Mouse (Mus musculus) CH12.LX (cell line): ENCODE measurements around the gene Nfkb2. TPM values are rescaled to one million over a fixed set of nuclear protein-coding genes. Genes with fewer than 3 reads are reported as not detected.

Experiments
- DNase-seq: peaks from one replicate; pipeline ENCODE4 v3.0.0-alpha.2; 2013; ENCODE audit errors: extremely low read depth
- H3K27ac ChIP-seq: 2 replicates; pipeline ENCODE4 v1.5.1; 2012; ENCODE audit warnings: low read depth, mild to moderate bottlenecking, control low read depth, moderate library complexity; ENCODE audit not compliant: insufficient read depth
- H3K27me3 ChIP-seq: replicated peaks from 2 replicates; pipeline ENCODE3; 2012; ENCODE audit warnings: inconsistent platforms
- H3K36me3 ChIP-seq, 2 experiments: replicated peaks in 1 of 2; 2 replicates each; pipeline versions ENCODE3 to v1.6.1; 2012; ENCODE audit warnings: inconsistent platforms in 1 of 2, low read length in 1 of 2, mild to moderate bottlenecking in 1 of 2, mixed read lengths in 1 of 2, moderate library complexity in 1 of 2; ENCODE audit not compliant: control insufficient read depth in 1 of 2, insufficient read depth in 1 of 2
- H3K4me1 ChIP-seq, 2 experiments: 2 replicates each; pipeline ENCODE4 v1.6.1; 2012; ENCODE audit warnings: inconsistent platforms in 1 of 2, moderate library complexity in 1 of 2; ENCODE audit not compliant: insufficient read depth in 2 of 2, control insufficient read depth in 1 of 2
- H3K4me2 ChIP-seq: 2 replicates; pipeline ENCODE4 v1.6.1; 2012; ENCODE audit warnings: low read depth, mild to moderate bottlenecking, control low read depth; ENCODE audit not compliant: poor library complexity, insufficient read depth, severe bottlenecking
- H3K4me3 ChIP-seq, 3 experiments: fragments of 150-350 bp in 1 of 3; sonication (generic) in 1 of 3; replicated peaks in 1 of 3; 2 replicates each; pipeline versions ENCODE3 to v1.5.1; 2011 to 2012; ENCODE audit warnings: low read depth in 2 of 3, low read length in 2 of 3, mild to moderate bottlenecking in 2 of 3, moderate library complexity in 2 of 3, control low read depth in 1 of 3, improper control_type of control experiment in 1 of 3, inconsistent platforms in 1 of 3, mixed read lengths in 1 of 3; ENCODE audit not compliant: poor library complexity in 1 of 3
- H3K79me2 ChIP-seq: replicated peaks from 2 replicates; pipeline ENCODE4 v1.6.1; 2012; ENCODE audit warnings: mild to moderate bottlenecking, moderate library complexity; ENCODE audit not compliant: control insufficient read depth, poor library complexity, insufficient read depth, severe bottlenecking; ENCODE audit errors: extremely low read depth
- H3K9ac ChIP-seq: 2 replicates; pipeline ENCODE4 v1.6.1; 2012; ENCODE audit warnings: low read depth, mild to moderate bottlenecking, control low read depth, moderate library complexity; ENCODE audit not compliant: insufficient read depth
- H3K9me3 ChIP-seq: replicated peaks from 2 replicates; pipeline ENCODE3; 2012; ENCODE audit warnings: low read length, inconsistent platforms, mixed read lengths
- CHD2 ChIP-seq: IDR thresholded peaks from 2 replicates; pipeline ENCODE4 v1.6.1; 2011; ENCODE audit warnings: low read length, improper control_type of control experiment
- CTCF ChIP-seq, 2 experiments: IDR thresholded peaks in 1 of 2; conservative IDR thresholded peaks in 1 of 2; 2 replicates each; pipeline ENCODE4 v1.5.1; 2011 to 2012; ENCODE audit warnings: low read depth in 2 of 2, low read length in 2 of 2, improper control_type of control experiment in 1 of 2, inconsistent platforms in 1 of 2, mild to moderate bottlenecking in 1 of 2, moderate library complexity in 1 of 2
- EP300 ChIP-seq: IDR thresholded peaks from 2 replicates; pipeline ENCODE4 v1.6.1; 2011; ENCODE audit warnings: low read length, improper control_type of control experiment
- GABPA ChIP-seq: IDR thresholded peaks from 2 replicates; pipeline ENCODE4 v1.6.1; 2012; ENCODE audit warnings: low read depth, low read length, improper control_type of control experiment, inconsistent platforms; ENCODE audit not compliant: insufficient replicate concordance
- HCFC1 ChIP-seq: IDR thresholded peaks from 2 replicates; pipeline ENCODE4 v1.6.1; 2012; ENCODE audit warnings: low read depth, mild to moderate bottlenecking, inconsistent platforms, low read length, improper control_type of control experiment
- JUND ChIP-seq: conservative IDR thresholded peaks from 2 replicates; pipeline ENCODE4 v1.6.1; 2011; ENCODE audit warnings: low read depth, low read length, improper control_type of control experiment
- MAZ ChIP-seq: IDR thresholded peaks from 2 replicates; pipeline ENCODE4 v1.6.1; 2012; ENCODE audit warnings: low read depth, mild to moderate bottlenecking, inconsistent platforms, low read length, improper control_type of control experiment, moderate library complexity
- MXI1 ChIP-seq: IDR thresholded peaks from 2 replicates; pipeline ENCODE4 v1.6.1; 2011; ENCODE audit warnings: mild to moderate bottlenecking, low read depth, low read length, improper control_type of control experiment
- MYC ChIP-seq: IDR thresholded peaks from 2 replicates; pipeline ENCODE4 v1.6.1; 2011; ENCODE audit warnings: low read depth, mild to moderate bottlenecking, improper control_type of control experiment, low read length
- NELFE ChIP-seq: IDR thresholded peaks from 2 replicates; pipeline ENCODE4 v1.6.1; 2011; ENCODE audit warnings: low read depth, low read length, improper control_type of control experiment
- NRF1 ChIP-seq: IDR thresholded peaks from 2 replicates; pipeline ENCODE4 v1.6.1; 2014; ENCODE audit warnings: low read depth, mild to moderate bottlenecking, inconsistent platforms, low read length, improper control_type of control experiment, moderate library complexity
- TCF12 ChIP-seq: IDR thresholded peaks from 2 replicates; pipeline ENCODE4 v1.6.1; 2014; ENCODE audit warnings: low read depth, mild to moderate bottlenecking, inconsistent platforms, low read length, improper control_type of control experiment
- UBTF ChIP-seq: IDR thresholded peaks from 2 replicates; pipeline ENCODE4 v1.6.1; 2012; ENCODE audit warnings: low read depth, mild to moderate bottlenecking, inconsistent platforms, low read length, improper control_type of control experiment, moderate library complexity
- USF2 ChIP-seq: conservative IDR thresholded peaks from 2 replicates; pipeline ENCODE4 v1.6.1; 2011; ENCODE audit warnings: low read depth, low read length, improper control_type of control experiment
- ZMIZ1 ChIP-seq: IDR thresholded peaks from 2 replicates; pipeline ENCODE4 v1.6.1; 2012; ENCODE audit warnings: low read depth, mild to moderate bottlenecking, inconsistent platforms, low read length, improper control_type of control experiment
- dilution Hi-C: fragments of 300-500 bp; cut with MboI; formaldehyde crosslinking; loops from 2 replicates; pipeline ENCODE4 v1.14.3; 2020; ENCODE audit warnings: low sequenced_read_pairs; ENCODE audit not compliant: extremely low pct_unique_long_range_greater_than_20kb, extremely low pct_ligation_motif_present
- in situ Hi-C: fragments of 300-500 bp; cut with MboI; formaldehyde crosslinking; loops from 3 replicates; pipeline ENCODE4 v1.14.3; 2019; ENCODE audit warnings: low sequenced_read_pairs, low pct_ligation_motif_present, low pct_unique_long_range_greater_than_20kb, mixed read lengths
- polyA plus RNA-seq: library from polyadenylated mRNA; unstranded; fragments of >175 nt; gene quantifications from 2 replicates; pipeline ENCODE4 v1.2.1, GENCODE M21; 2012; ENCODE audit warnings: low read depth; ENCODE audit not compliant: insufficient read length
- total RNA-seq, 2 experiments: library from RNA; depleted of rRNA; stranded (reverse); fragments of 300-350 nt in 1 of 2; fragments of >200 nt in 1 of 2; gene quantifications; 2 replicates each; pipeline ENCODE4 v1.2.3; 2012 to 2014

Nfkb2 gene
- total and polyA plus RNA-seq, 3 experiments: 44.3 to 71.7 (median 64.8) TPM

GRCm38 (mm10) chr19:46318031-46318471 lies 13.9 kb downstream of the Nfkb2 start:
- in situ Hi-C loops: no loop called here
- peaks cover 16 to 39% of the 10 kb centered on the region in 2 experiments for H3K36me3 ChIP-seq
- peaks cover 5% of the 10 kb centered on the region for H3K27me3 ChIP-seq
- no peak overlapping the region for H3K27ac ChIP-seq
- H3K9ac ChIP-seq: no peak overlapping the region
- TF ChIP-seq GABPA (no peak), ZMIZ1 (no peak), MXI1 (no peak), MAZ (no peak), MYC (no peak), USF2 (no peak)
- no peak overlapping the region for H3K4me2 ChIP-seq
- DNase-seq: no peak
- H3K9me3 ChIP-seq: peaks cover 8% of the 10 kb centered on the region
- dilution Hi-C loops: no loop called here
- no peak overlapping the region for H3K4me3 ChIP-seq
- H3K4me1 ChIP-seq: peaks cover 3 to 80% of the 10 kb centered on the region in 2 experiments; a peak in 2 of 4 replicates
- H3K79me2 ChIP-seq: no peaks in the 10 kb centered on the region

GRCm38 (mm10) chr19:46318586-46319378 lies 14.7 kb downstream of the Nfkb2 start:
- dilution Hi-C loops: no loop called here
- Histone ChIP-seq H3K36me3 (peaks cover 9 to 31% of the 10 kb centered on the region in 2 experiments), H3K9ac (no peak overlapping the region), H3K4me2 (no peak overlapping the region), H3K79me2 (no peaks in the 10 kb centered on the region), H3K4me3 (no peak overlapping the region), H3K4me1 (peaks cover 3 to 75% of the 10 kb centered on the region in 2 experiments; a peak in 2 of 4 replicates), H3K27me3 (peaks cover 12% of the 10 kb centered on the region), H3K9me3 (peaks cover 8% of the 10 kb centered on the region), H3K27ac (no peak overlapping the region)
- in situ Hi-C loops: no loop called here
- DNase-seq: no peak
- TF ChIP-seq CHD2 (0 out of 2 replicates have a peak, but pooled peaks have one; percentile 14), NRF1 (peak; percentile 77), EP300 (no peak), JUND (no peak)

- H3K27me3 ChIP-seq: peaks cover 26% of the 10 kb centered on the region
- H3K9me3 ChIP-seq: peaks cover 8% of the 10 kb centered on the region
- dilution Hi-C loops (no loop called here), in situ Hi-C loops (no loop called here)
- no peak for DNase-seq
- H3K4me3 ChIP-seq: no peak overlapping the region
- H3K9ac ChIP-seq: no peak overlapping the region
- H3K36me3 ChIP-seq: peaks cover 0 to 17% of the 10 kb centered on the region in 2 experiments
- H3K79me2 ChIP-seq: no peaks in the 10 kb centered on the region
- peaks cover 3 to 66% of the 10 kb centered on the region in 2 experiments; a peak in 2 of 4 replicates for H3K4me1 ChIP-seq
- no peak for TF ChIP-seq CTCF (conservative IDR thresholded peaks at IDR 0.05 in 1 of 2, IDR thresholded peaks at IDR 0.05 in 1 of 2; ENCODE audit: low read depth in 2 of 2, low read length in 2 of 2)
- TF ChIP-seq HCFC1: no peak
- TF ChIP-seq TCF12: no peak
- TF ChIP-seq MXI1: no peak
- no peak for TF ChIP-seq MAZ
- TF ChIP-seq NELFE: no peak
- no peak for TF ChIP-seq MYC
- TF ChIP-seq UBTF: no peak
- H3K27ac ChIP-seq: no peak overlapping the region
- no peak overlapping the region for H3K4me2 ChIP-seq
These were observed 16.1 kb downstream of the Nfkb2 start for GRCm38 (mm10) chr19:46320076-46320785.
